Mouse (Mus musculus): ENCODE data around the gene Mill2. TPM values are rescaled to one million over a fixed set of nuclear protein-coding genes. Genes with fewer than 3 reads are reported as not detected.

Gene Mill2
- total RNA-seq, 2 experiments from 2014 or later: 1.8 to 2.1 TPM

GRCm38 (mm10) chr7:18872816-18873215, 33.0 kb downstream of the Mill2 start:
- intact Hi-C loops (cut with DNase I): loop anchor here (1.0 to 5.0 kb wide), 2 partner anchors 41 to 124 kb away; no protein-coding TSS in a partner anchor

GRCm38 (mm10) chr7:18873253-18873652, 33.5 kb downstream of the Mill2 start:
- peak; percentile 40 to 54 for DNase-seq
- intact Hi-C loops (cut with DNase I): loop anchor here (1.0 to 5.0 kb wide), 2 partner anchors 41 to 124 kb away; no protein-coding TSS in a partner anchor

More at GRCm38 (mm10) chr7:18872816-18873215, 33.0 kb downstream of the Mill2 start:
- no peak for DNase-seq

- intact Hi-C loops (cut with DNase I): no loop called here
- no peak for DNase-seq
Measured at GRCm38 (mm10) chr7:18875372-18875771, 35.6 kb downstream of the Mill2 start.

- no peak for DNase-seq
- intact Hi-C loops (cut with DNase I): no loop called here
Measured at GRCm38 (mm10) chr7:18878691-18879090, 38.9 kb downstream of the Mill2 start.

GRCm38 (mm10) chr7:18883991-18884744, 44.4 kb downstream of the Mill2 start:
- no peak for DNase-seq
- intact Hi-C loops (cut with DNase I): no loop called here

GRCm38 (mm10) chr7:18884745-18885422, 45.1 kb downstream of the Mill2 start:
- DNase-seq: no peak
- intact Hi-C loops (cut with DNase I): no loop called here

- DNase-seq: no peak
- intact Hi-C loops (cut with DNase I): no loop called here
Measured at GRCm38 (mm10) chr7:18886963-18887362, 47.2 kb downstream of the Mill2 start.

GRCm38 (mm10) chr7:18890848-18891247, 51.1 kb downstream of the Mill2 start:
- DNase-seq: no peak
- intact Hi-C loops (cut with DNase I): loop anchor here (5.0 kb wide), 1 partner anchor 116 kb away; no protein-coding TSS in a partner anchor

GRCm38 (mm10) chr7:18891872-18892599, 52.3 kb downstream of the Mill2 start:
- DNase-seq: peak; percentile 70 to 73
- intact Hi-C loops (cut with DNase I): loop anchor here (5.0 kb wide), 1 partner anchor 115 kb away; no protein-coding TSS in a partner anchor

- no peak for DNase-seq
- intact Hi-C loops (cut with DNase I): loop anchor here (5.0 kb wide), 1 partner anchor 114 kb away; no protein-coding TSS in a partner anchor
Measured at GRCm38 (mm10) chr7:18893009-18893408, 53.2 kb downstream of the Mill2 start.

GRCm38 (mm10) chr7:18893651-18894430, 54.1 kb downstream of the Mill2 start:
- peak; percentile 28 to 55 for DNase-seq
- intact Hi-C loops (cut with DNase I): loop anchor here (5.0 kb wide), 1 partner anchor 113 kb away; no protein-coding TSS in a partner anchor

GRCm38 (mm10) chr7:18896536-18896935, 56.8 kb downstream of the Mill2 start:
- intact Hi-C loops (cut with DNase I): loop anchor here (5.0 kb wide), 1 partner anchor 66 kb away; no protein-coding TSS in a partner anchor
- peak in 1 of 2 experiments; percentile 27 for DNase-seq

GRCm38 (mm10) chr7:18900513-18900912, 60.7 kb downstream of the Mill2 start:
- intact Hi-C loops (cut with DNase I): no loop called here

GRCm38 (mm10) chr7:18902486-18902885, 62.7 kb downstream of the Mill2 start:
- intact Hi-C loops (cut with DNase I): no loop called here
- no peak for DNase-seq

More at GRCm38 (mm10) chr7:18900513-18900912, 60.7 kb downstream of the Mill2 start:
- no peak for DNase-seq

GRCm38 (mm10) chr7:18904971-18905370, 65.2 kb downstream of the Mill2 start:
- intact Hi-C loops (cut with DNase I): loop anchor here (5.0 kb wide), 1 partner anchor 87 kb away; the partner anchor contains the start of gene Mypop
- DNase-seq: no peak

GRCm38 (mm10) chr7:18909797-18910196, 70.0 kb downstream of the Mill2 start:
- intact Hi-C loops (cut with DNase I): loop anchor here (5.0 kb wide), 1 partner anchor 83 kb away; the partner anchor contains the start of gene Mypop
- no peak for DNase-seq

GRCm38 (mm10) chr7:18910241-18910831, 70.6 kb downstream of the Mill2 start, which contains the start of gene Ccdc61:
Gene Ccdc61 (minus strand): TSS chr7:18910415.
- DNase-seq: peak; percentile 95
- intact Hi-C loops (cut with DNase I): no loop called here

Measured in gastrocnemius, postnatal 36 days (tissue).